Mouse (Mus musculus) left cerebral cortex, postnatal 14 days (tissue): ENCODE measurements around the gene Fkbp4. TPM values are rescaled to one million over a fixed set of nuclear protein-coding genes. Genes with fewer than 3 reads are reported as not detected.
"Not testable (repeated sequence)": the region's sequence is repeated elsewhere in the genome, so short reads cannot be mapped to it uniquely, and the experiment has no call there.

Experiments
- DNase-seq, 2 experiments: peaks; one replicate each; pipeline ENCODE4 v3.0.0; 2021 to 2022; ENCODE audit warnings: low spot score in 2 of 2, mixed read lengths in 1 of 2
- intact Hi-C: fragments of 180-260 bp; cut with DNase I; formaldehyde crosslinking; loops from one replicate; pipeline ENCODE4 v1.15.1; 2025
- total RNA-seq, 2 experiments: library from RNA; stranded (reverse); gene quantifications; 2 replicates each; pipeline ENCODE4 v1.2.3; 2021

Gene Fkbp4
- total RNA-seq, 2 experiments from 2014 or later = 112 TPM

GRCm38 (mm10) chr6:128408544-128409125 is 29.8 kb downstream of the Fkbp4 start:
- DNase-seq = no peak
- intact Hi-C loops = loop anchor here (10.0 kb wide), 1 partner anchor 184 kb away; no protein-coding TSS in a partner anchor

GRCm38 (mm10) chr6:128404708-128405107 is 33.8 kb downstream of the Fkbp4 start:
- no peak for DNase-seq
- intact Hi-C loops = loop anchor here (10.0 kb wide), 1 partner anchor 180 kb away; no protein-coding TSS in a partner anchor

GRCm38 (mm10) chr6:128399421-128400185 is 38.9 kb downstream of the Fkbp4 start:
- DNase-seq = peak; percentile 32 to 66
- intact Hi-C loops = loop anchor here (10.0 kb wide), 1 partner anchor 175 kb away; no protein-coding TSS in a partner anchor

- no peak for DNase-seq
- intact Hi-C loops = no loop called here
Observed at GRCm38 (mm10) chr6:128398996-128399395, 39.5 kb downstream of the Fkbp4 start, which contains the start of gene Nrip2. TSS of gene Nrip2 (plus strand) at chr6:128399296.

- DNase-seq = no peak
- intact Hi-C loops = no loop called here
Observed at GRCm38 (mm10) chr6:128397574-128398261, 40.8 kb downstream of the Fkbp4 start.

GRCm38 (mm10) chr6:128390683-128391082 is 47.8 kb downstream of the Fkbp4 start:
- intact Hi-C loops = no loop called here
- no peak for DNase-seq

- DNase-seq = no peak
- intact Hi-C loops = no loop called here
Observed at GRCm38 (mm10) chr6:128389185-128389584, 49.3 kb downstream of the Fkbp4 start.

GRCm38 (mm10) chr6:128385026-128385425 is 53.5 kb downstream of the Fkbp4 start:
- intact Hi-C loops = no loop called here
- no peak for DNase-seq

- DNase-seq = no peak
- intact Hi-C loops = no loop called here
Observed at GRCm38 (mm10) chr6:128383752-128384151, 54.7 kb downstream of the Fkbp4 start.

GRCm38 (mm10) chr6:128381254-128381653 is 57.2 kb downstream of the Fkbp4 start:
- intact Hi-C loops = no loop called here

GRCm38 (mm10) chr6:128380594-128381167 is 57.8 kb downstream of the Fkbp4 start:
- intact Hi-C loops, DNase-seq: not testable (repeated sequence)

More at GRCm38 (mm10) chr6:128381254-128381653, 57.2 kb downstream of the Fkbp4 start:
- DNase-seq = no peak

Other genes starting within 250 kb of the Fkbp4 start
- 1 to 10 TPM in 1 of 2 experiments, under 1 TPM in 1; 0.82 to 1.6 TPM for gene Tead4, start 137.9 kb downstream of the Fkbp4 start, total RNA-seq
- gene Tulp3, start 82.8 kb downstream of the Fkbp4 start, total RNA-seq = 10 to 100 TPM; 17.6 to 18.4 TPM
- 10 to 100 TPM; 16.3 to 18.2 TPM for gene Rhno1, start 75.8 kb downstream of the Fkbp4 start, total RNA-seq
- gene Foxm1, start 75.7 kb downstream of the Fkbp4 start, total RNA-seq = 1 to 10 TPM; 2.0 to 2.1 TPM
- gene Tex52, start 63.2 kb downstream of the Fkbp4 start, total RNA-seq = under 1 TPM in 1 of 2 experiments, not detected in 1; 0.63 TPM
- not detected for gene Gm44596, start 63.2 kb downstream of the Fkbp4 start, total RNA-seq
- 1 to 10 TPM; 7.8 to 8.0 TPM for gene Nrip2, start 39.4 kb downstream of the Fkbp4 start, total RNA-seq
- 10 to 100 TPM; 17.5 to 24.4 TPM for gene Itfg2, start 13.7 kb downstream of the Fkbp4 start, total RNA-seq
- under 1 TPM in 1 of 2 experiments, not detected in 1; 0.09 TPM for gene Pzp, start 88.0 kb upstream of the Fkbp4 start, total RNA-seq
- gene A2ml1, start 142.9 kb upstream of the Fkbp4 start, total RNA-seq = 10 to 100 TPM; 15.3 to 19.5 TPM
- not detected for gene Klrb1a, start 184.9 kb upstream of the Fkbp4 start, total RNA-seq
- not detected for gene Clec2h, start 223.7 kb upstream of the Fkbp4 start, total RNA-seq